Mouse (Mus musculus) bone marrow, adult 2 months (tissue): ENCODE results near the gene Pdcd6ip.

Source experiments
- CTCF ChIP-seq: fragments of 200-500 bp; IDR thresholded peaks from 2 replicates; pipeline ENCODE4 v1.5.1; 2011; ENCODE audit warnings: low read length, control low read depth; ENCODE audit not compliant: control insufficient read depth, insufficient read depth
- POLR2A ChIP-seq: fragments of 200-500 bp; IDR thresholded peaks from 2 replicates; pipeline ENCODE4 v1.6.1; 2011; ENCODE audit warnings: low read depth, mild to moderate bottlenecking, control low read depth, low read length, borderline replicate concordance; ENCODE audit not compliant: control insufficient read depth

GRCm38 (mm10) chr9:113670105-113670856 lies 37.8 kb downstream of the Pdcd6ip start:
- no peak for TF ChIP-seq POLR2A
- no peak for TF ChIP-seq CTCF
